Mouse (Mus musculus) embryonic facial prominence, embryonic 13.5 days (tissue): ENCODE measurements at regions not wholly inside any gene's neighbourhood (a gene's known extent, or its start where the extent isn't known, plus 50 kb on each side); places are given as distances from the start of the nearest gene placed in this dataset.
"Not testable (repeated sequence)": the region's sequence is repeated elsewhere in the genome, so short reads cannot be mapped to it uniquely, and the experiment has no call there.

Experiments
- ATAC-seq: fragments of 200-750 bp; cut with Nextera tagmentation; 2 replicates; pipeline ENCODE4 v1.8.0; 2017; ENCODE audit warnings: low read depth; ENCODE audit not compliant: insufficient number of reproducible peaks, insufficient read depth, low FRiP score, low TSS enrichment
- H3K27ac ChIP-seq: fragments of 300-500 bp; sonication (generic); 2 replicates; pipeline ENCODE4 v1.5.1; 2015; ENCODE audit warnings: moderate library complexity, mild to moderate bottlenecking, inconsistent platforms
- H3K27me3 ChIP-seq: fragments of 300-500 bp; sonication (generic); 2 replicates; pipeline ENCODE4 v1.6.1; 2015; ENCODE audit warnings: mild to moderate bottlenecking, inconsistent platforms
- H3K36me3 ChIP-seq: fragments of 300-500 bp; sonication (generic); 2 replicates; pipeline ENCODE4 v1.6.1; 2015; ENCODE audit warnings: mild to moderate bottlenecking, inconsistent platforms
- H3K4me1 ChIP-seq: fragments of 300-500 bp; sonication (generic); 2 replicates; pipeline ENCODE4 v1.6.1; 2015; ENCODE audit warnings: inconsistent platforms
- H3K4me2 ChIP-seq: fragments of 300-500 bp; sonication (generic); 2 replicates; pipeline ENCODE4 v1.6.1; 2015; ENCODE audit warnings: moderate library complexity, mild to moderate bottlenecking, inconsistent platforms
- H3K4me3 ChIP-seq: fragments of 300-500 bp; sonication (generic); 2 replicates; pipeline ENCODE4 v1.5.1; 2015; ENCODE audit warnings: mild to moderate bottlenecking, inconsistent platforms
- H3K9ac ChIP-seq: fragments of 300-500 bp; sonication (generic); 2 replicates; pipeline ENCODE4 v1.6.1; 2015; ENCODE audit warnings: mild to moderate bottlenecking, inconsistent platforms
- H3K9me3 ChIP-seq: fragments of 300-500 bp; sonication (generic); 2 replicates; pipeline ENCODE4 v1.6.1; 2016; ENCODE audit warnings: inconsistent platforms
- WGBS: fragments of 180-500 bp; shearing (Covaris S2); methylation state at CpG from one replicate; pipeline ENCODE4 v1.1.7; 2015; ENCODE audit warnings: mixed read lengths; 5-methylcytosine and 5-hydroxymethylcytosine counted together

- Histone ChIP-seq H3K9ac (no peak overlapping the region), H3K27ac (no peak overlapping the region), H3K4me3 (no peak overlapping the region), H3K4me2 (no peak overlapping the region), H3K36me3 (no peaks in the 10 kb centered on the region), H3K4me1 (peaks cover 3% of the 10 kb centered on the region; the same call in 1 of the 2 replicates), H3K9me3 (no peaks in the 10 kb centered on the region), H3K27me3 (no peaks in the 10 kb centered on the region)
- no peak for ATAC-seq
- 49% methylated on average over 3 of the region's 3 CpGs for WGBS
These were observed 183.0 kb upstream of the Plxna2 start for GRCm38 (mm10) chr1:194435060-194435459.

- Histone ChIP-seq H3K4me2 (no peak overlapping the region), H3K27ac (no peak overlapping the region), H3K27me3 (no peaks in the 10 kb centered on the region), H3K9me3 (no peaks in the 10 kb centered on the region), H3K36me3 (no peaks in the 10 kb centered on the region), H3K9ac (no peak overlapping the region), H3K4me1 (peaks cover 12% of the 10 kb centered on the region), H3K4me3 (no peak overlapping the region)
- WGBS, result 83% methylated on average over 3 of the region's 3 CpGs
- ATAC-seq, result no peak
These were observed 189.4 kb upstream of the Plxna2 start for GRCm38 (mm10) chr1:194428586-194428985.

GRCm38 (mm10) chr1:194426293-194426692 is 191.7 kb upstream of the Plxna2 start:
- Histone ChIP-seq H3K9me3 (no peaks in the 10 kb centered on the region), H3K27ac (peak overlapping the region; percentile 45), H3K9ac (no peak overlapping the region), H3K4me2 (no peak overlapping the region), H3K4me1 (peaks cover 12% of the 10 kb centered on the region), H3K27me3 (no peaks in the 10 kb centered on the region), H3K4me3 (no peak overlapping the region), H3K36me3 (no peaks in the 10 kb centered on the region)
- ATAC-seq, result no peak
- 38% methylated on average over 6 of the region's 6 CpGs for WGBS

GRCm38 (mm10) chr1:194424201-194424600 is 193.8 kb upstream of the Plxna2 start:
- H3K27ac ChIP-seq, result no peak overlapping the region
- H3K4me1 ChIP-seq, result peaks cover 12% of the 10 kb centered on the region
- no peak overlapping the region for H3K9ac ChIP-seq
- no peak overlapping the region for H3K4me2 ChIP-seq
- no peaks in the 10 kb centered on the region for H3K36me3 ChIP-seq
- H3K27me3 ChIP-seq, result no peaks in the 10 kb centered on the region
- H3K9me3 ChIP-seq, result no peaks in the 10 kb centered on the region
- 91% methylated on average over 2 of the region's 2 CpGs for WGBS
- no peak for ATAC-seq
- no peak overlapping the region for H3K4me3 ChIP-seq

GRCm38 (mm10) chr1:194412193-194412592 is 205.8 kb upstream of the Plxna2 start:
- WGBS, result 85% methylated on average over 5 of the region's 5 CpGs
- Histone ChIP-seq H3K9me3 (no peaks in the 10 kb centered on the region), H3K27me3 (no peaks in the 10 kb centered on the region)

GRCm38 (mm10) chr1:194411788-194412187 is 206.2 kb upstream of the Plxna2 start:
- H3K4me2 ChIP-seq, result no peak overlapping the region
- H3K4me1 ChIP-seq, result no peaks in the 10 kb centered on the region
- H3K27ac ChIP-seq, result no peak overlapping the region
- 76% methylated on average over 2 of the region's 2 CpGs for WGBS
- H3K9ac ChIP-seq, result no peak overlapping the region
- H3K9me3 ChIP-seq, result no peaks in the 10 kb centered on the region
- no peaks in the 10 kb centered on the region for H3K27me3 ChIP-seq
- no peaks in the 10 kb centered on the region for H3K36me3 ChIP-seq
- no peak for ATAC-seq
- no peak overlapping the region for H3K4me3 ChIP-seq

More at GRCm38 (mm10) chr1:194412193-194412592, 205.8 kb upstream of the Plxna2 start:
- no peaks in the 10 kb centered on the region for H3K36me3 ChIP-seq
- H3K4me3 ChIP-seq, result no peak overlapping the region
- no peak overlapping the region for H3K4me2 ChIP-seq
- ATAC-seq, result no peak
- no peaks in the 10 kb centered on the region for H3K4me1 ChIP-seq
- H3K9ac ChIP-seq, result no peak overlapping the region
- no peak overlapping the region for H3K27ac ChIP-seq

- no peak overlapping the region for H3K4me2 ChIP-seq
- no peak overlapping the region for H3K4me3 ChIP-seq
- H3K27ac ChIP-seq, result no peak overlapping the region
- no peaks in the 10 kb centered on the region for H3K9me3 ChIP-seq
- no peaks in the 10 kb centered on the region for H3K4me1 ChIP-seq
- no peak for ATAC-seq
- H3K9ac ChIP-seq, result no peak overlapping the region
- H3K36me3 ChIP-seq, result no peaks in the 10 kb centered on the region
- H3K27me3 ChIP-seq, result no peaks in the 10 kb centered on the region
These were observed 218.7 kb upstream of the Plxna2 start for GRCm38 (mm10) chr1:194399281-194399680.

- Histone ChIP-seq H3K9ac (no peak overlapping the region), H3K4me1 (no peaks in the 10 kb centered on the region), H3K4me3 (no peak overlapping the region), H3K27me3 (no peaks in the 10 kb centered on the region), H3K9me3 (no peaks in the 10 kb centered on the region), H3K4me2 (no peak overlapping the region), H3K27ac (no peak overlapping the region), H3K36me3 (no peaks in the 10 kb centered on the region)
- no peak for ATAC-seq
- WGBS, result 86% methylated on average over 4 of the region's 4 CpGs
These were observed 221.1 kb upstream of the Plxna2 start for GRCm38 (mm10) chr1:194396754-194397460.

GRCm38 (mm10) chr1:194393720-194394119 is 224.3 kb upstream of the Plxna2 start:
- 72% methylated on average over 3 of the region's 3 CpGs for WGBS
- Histone ChIP-seq H3K27ac (no peak overlapping the region), H3K4me1 (no peaks in the 10 kb centered on the region), H3K4me2 (no peak overlapping the region), H3K4me3 (no peak overlapping the region), H3K27me3 (no peaks in the 10 kb centered on the region), H3K9me3 (no peaks in the 10 kb centered on the region), H3K36me3 (no peaks in the 10 kb centered on the region), H3K9ac (no peak overlapping the region)
- ATAC-seq, result no peak

GRCm38 (mm10) chr1:194390202-194390601 is 227.8 kb upstream of the Plxna2 start:
- 84% methylated on average over 2 of the region's 2 CpGs for WGBS
- Histone ChIP-seq H3K4me1 (no peaks in the 10 kb centered on the region), H3K36me3 (no peaks in the 10 kb centered on the region), H3K4me2 (no peak overlapping the region), H3K27ac (no peak overlapping the region), H3K9me3 (no peaks in the 10 kb centered on the region), H3K9ac (no peak overlapping the region), H3K27me3 (no peaks in the 10 kb centered on the region), H3K4me3 (no peak overlapping the region)
- no peak for ATAC-seq

GRCm38 (mm10) chr1:194378135-194378534 is 239.9 kb upstream of the Plxna2 start:
- Histone ChIP-seq H3K9me3 (no peaks in the 10 kb centered on the region), H3K4me2 (no peak overlapping the region), H3K27me3 (no peaks in the 10 kb centered on the region), H3K4me1 (no peaks in the 10 kb centered on the region), H3K9ac (no peak overlapping the region), H3K36me3 (no peaks in the 10 kb centered on the region), H3K4me3 (no peak overlapping the region), H3K27ac (no peak overlapping the region)
- WGBS, result 43% methylated on average over 1 of the region's 1 CpGs
- ATAC-seq, result no peak

GRCm38 (mm10) chr1:194373511-194373910 is 244.5 kb upstream of the Plxna2 start:
- H3K4me2 ChIP-seq, H3K36me3 ChIP-seq, H3K4me3 ChIP-seq, ATAC-seq, H3K9ac ChIP-seq, H3K9me3 ChIP-seq, H3K27me3 ChIP-seq, H3K27ac ChIP-seq, H3K4me1 ChIP-seq: not testable (repeated sequence)
- 82% methylated on average over 4 of the region's 4 CpGs for WGBS
